Mouse (Mus musculus): Measurements from ENCODE around the gene Hspb8. TPM values are rescaled to one million over a fixed set of nuclear protein-coding genes. Genes with fewer than 3 reads are reported as not detected.

The Hspb8 gene
- polyA plus RNA-seq, 1 experiment from 2014 or later, result 29.0 TPM

DNA sequence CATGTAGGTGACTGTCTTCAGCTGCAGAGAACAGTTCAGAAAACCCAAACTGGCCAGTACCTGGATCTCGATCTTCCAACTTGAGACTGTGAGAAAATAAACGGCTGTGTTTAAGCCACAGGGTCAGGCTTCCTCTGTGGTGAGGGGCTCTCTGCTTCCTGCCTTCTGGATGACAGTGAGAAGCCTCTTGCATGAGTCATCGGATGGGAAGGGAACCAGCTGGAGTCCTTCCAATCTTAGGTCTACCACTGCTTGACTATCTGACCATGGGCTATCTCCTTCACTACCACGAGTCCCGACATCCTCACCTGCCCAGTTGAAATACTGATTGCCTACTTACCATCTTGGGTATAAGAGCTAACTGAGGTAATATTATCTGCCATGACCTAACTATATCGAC is 40.9 kb downstream of the Hspb8 start:
- H3K36me3 ChIP-seq (ENCODE audit: control insufficient read depth, insufficient read depth, low read length), result no peaks in the 10 kb centered on the region
- no peak for ATAC-seq (ENCODE audit: low FRiP score, low TSS enrichment)
- H3K9ac ChIP-seq (ENCODE audit: low read length), result no peak overlapping the region
- no peaks in the 10 kb centered on the region for H3K27me3 ChIP-seq (ENCODE audit: control insufficient read depth, insufficient read depth, low read length)
- 62% methylated on average over 6 of the region's 6 CpGs for WGBS
- no peaks in the 10 kb centered on the region for H3K4me1 ChIP-seq (replicated peaks; ENCODE audit: control insufficient read depth, insufficient read depth)
- no peak overlapping the region for H3K4me2 ChIP-seq (replicated peaks; ENCODE audit: low read depth)
- no peak overlapping the region for H3K27ac ChIP-seq (replicated peaks)
- H3K9me3 ChIP-seq (ENCODE audit: control insufficient read depth, low read length), result no peaks in the 10 kb centered on the region
- DNase-seq (ENCODE audit: low spot score), result no peak
- no peak for TF ChIP-seq EP300 (optimal IDR thresholded peaks at IDR 0.05)
- no peak for TF ChIP-seq CTCF (IDR thresholded peaks at IDR 0.05; ENCODE audit: low read depth)
- H3K4me3 ChIP-seq (ENCODE audit: low read depth, low read length), result no peak overlapping the region

DNA sequence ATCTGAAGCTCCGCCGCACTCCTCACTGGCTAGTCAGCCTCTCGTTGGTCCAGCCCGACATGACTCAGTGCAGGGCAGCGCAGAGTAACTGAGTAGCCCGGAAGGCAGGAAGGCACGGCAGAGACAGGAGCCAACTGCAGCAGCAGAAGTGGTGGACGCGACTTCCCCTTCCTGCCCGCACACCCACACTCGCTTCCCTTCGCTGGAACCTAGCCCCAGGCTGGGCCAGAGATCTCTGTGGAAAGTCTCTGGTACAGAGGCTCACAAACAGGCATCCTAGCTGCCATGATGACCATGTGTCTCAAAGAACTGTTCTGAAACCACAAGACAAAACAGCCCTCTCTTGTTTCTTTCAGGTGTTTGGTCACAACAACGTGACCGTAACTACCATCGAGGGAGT is 41.4 kb downstream of the Hspb8 start:
- 79% methylated on average over 15 of the region's 15 CpGs for WGBS
- H3K4me1 ChIP-seq (replicated peaks; ENCODE audit: control insufficient read depth, insufficient read depth), result no peaks in the 10 kb centered on the region
- H3K36me3 ChIP-seq (ENCODE audit: control insufficient read depth, insufficient read depth, low read length), result no peaks in the 10 kb centered on the region
- no peak overlapping the region for H3K27ac ChIP-seq (replicated peaks)
- H3K4me2 ChIP-seq (replicated peaks; ENCODE audit: low read depth), result no peak overlapping the region
- no peak overlapping the region for H3K4me3 ChIP-seq (ENCODE audit: low read depth, low read length)
- no peaks in the 10 kb centered on the region for H3K9me3 ChIP-seq (ENCODE audit: control insufficient read depth, low read length)
- DNase-seq (ENCODE audit: low spot score) (no peak), ATAC-seq (ENCODE audit: low FRiP score, low TSS enrichment) (no peak)
- no peaks in the 10 kb centered on the region for H3K27me3 ChIP-seq (ENCODE audit: control insufficient read depth, insufficient read depth, low read length)
- TF ChIP-seq CTCF (IDR thresholded peaks at IDR 0.05; ENCODE audit: low read depth) (no peak), EP300 (optimal IDR thresholded peaks at IDR 0.05) (no peak)
- H3K9ac ChIP-seq (ENCODE audit: low read length), result no peak overlapping the region

DNA sequence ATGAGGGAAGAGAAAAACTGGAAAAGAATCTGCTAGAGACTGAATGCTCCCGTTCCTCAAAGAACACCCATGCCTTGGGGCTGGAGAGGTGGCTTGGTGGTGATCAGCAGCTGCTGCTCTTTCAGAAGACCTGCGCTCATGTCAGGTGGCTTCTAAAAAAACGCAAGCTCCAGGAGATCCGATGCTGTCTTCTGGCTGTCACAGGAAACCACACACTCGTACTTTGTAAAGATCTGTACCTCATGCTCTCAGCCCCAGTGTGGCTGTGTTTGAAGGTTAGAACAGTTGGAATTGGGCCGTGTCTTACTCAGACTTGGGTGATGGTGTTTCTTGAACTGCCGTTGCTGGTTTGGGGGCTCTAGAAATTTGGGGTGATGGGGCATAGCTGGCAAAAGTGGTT is 42.3 kb downstream of the Hspb8 start:
- no peak for DNase-seq (ENCODE audit: low spot score)
- H3K27me3 ChIP-seq (ENCODE audit: control insufficient read depth, insufficient read depth, low read length), result no peaks in the 10 kb centered on the region
- H3K9me3 ChIP-seq (ENCODE audit: control insufficient read depth, low read length), result no peaks in the 10 kb centered on the region
- TF ChIP-seq CTCF (IDR thresholded peaks at IDR 0.05; ENCODE audit: low read depth) (no peak), EP300 (optimal IDR thresholded peaks at IDR 0.05) (no peak)
- no peak overlapping the region for H3K4me3 ChIP-seq (ENCODE audit: low read depth, low read length)
- 78% methylated on average over 7 of the region's 7 CpGs for WGBS
- H3K4me2 ChIP-seq (replicated peaks; ENCODE audit: low read depth), result no peak overlapping the region
- no peak overlapping the region for H3K27ac ChIP-seq (replicated peaks)
- no peaks in the 10 kb centered on the region for H3K36me3 ChIP-seq (ENCODE audit: control insufficient read depth, insufficient read depth, low read length)
- no peak overlapping the region for H3K9ac ChIP-seq (ENCODE audit: low read length)
- ATAC-seq (ENCODE audit: low FRiP score, low TSS enrichment), result no peak
- no peaks in the 10 kb centered on the region for H3K4me1 ChIP-seq (replicated peaks; ENCODE audit: control insufficient read depth, insufficient read depth)

DNA sequence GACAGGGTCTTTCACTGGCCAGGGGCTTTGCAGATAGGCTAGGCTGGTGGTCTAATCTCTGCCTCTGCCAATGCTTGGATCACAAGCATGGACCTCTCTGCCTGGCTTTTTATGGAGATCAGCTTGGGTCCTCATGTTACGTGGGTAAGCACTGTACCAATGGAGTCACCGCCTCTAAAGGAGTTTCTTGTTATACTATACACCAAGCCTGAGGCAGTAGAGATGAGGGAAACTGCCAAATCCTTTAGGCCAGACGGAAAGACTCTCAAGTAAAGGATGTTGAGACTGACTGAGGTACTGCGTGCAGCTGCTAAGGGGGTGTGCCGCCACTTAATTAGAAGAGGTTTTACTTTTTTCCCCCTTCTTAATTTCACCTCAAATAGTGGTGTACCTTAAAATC is 43.8 kb downstream of the Hspb8 start:
- TF ChIP-seq CTCF (IDR thresholded peaks at IDR 0.05; ENCODE audit: low read depth), result no peak
- no peak for TF ChIP-seq EP300 (optimal IDR thresholded peaks at IDR 0.05)
- H3K4me3 ChIP-seq (ENCODE audit: low read depth, low read length), result no peak overlapping the region
- 67% methylated on average over 5 of the region's 5 CpGs for WGBS
- H3K27ac ChIP-seq (replicated peaks), result no peak overlapping the region
- H3K27me3 ChIP-seq (ENCODE audit: control insufficient read depth, insufficient read depth, low read length), result no peaks in the 10 kb centered on the region
- no peaks in the 10 kb centered on the region for H3K9me3 ChIP-seq (ENCODE audit: control insufficient read depth, low read length)
- H3K4me2 ChIP-seq (replicated peaks; ENCODE audit: low read depth), result no peak overlapping the region
- no peaks in the 10 kb centered on the region for H3K36me3 ChIP-seq (ENCODE audit: control insufficient read depth, insufficient read depth, low read length)
- no peaks in the 10 kb centered on the region for H3K4me1 ChIP-seq (replicated peaks; ENCODE audit: control insufficient read depth, insufficient read depth)
- H3K9ac ChIP-seq (ENCODE audit: low read length), result no peak overlapping the region
- ATAC-seq (ENCODE audit: low FRiP score, low TSS enrichment), result no peak
- DNase-seq (ENCODE audit: low spot score), result no peak

DNA sequence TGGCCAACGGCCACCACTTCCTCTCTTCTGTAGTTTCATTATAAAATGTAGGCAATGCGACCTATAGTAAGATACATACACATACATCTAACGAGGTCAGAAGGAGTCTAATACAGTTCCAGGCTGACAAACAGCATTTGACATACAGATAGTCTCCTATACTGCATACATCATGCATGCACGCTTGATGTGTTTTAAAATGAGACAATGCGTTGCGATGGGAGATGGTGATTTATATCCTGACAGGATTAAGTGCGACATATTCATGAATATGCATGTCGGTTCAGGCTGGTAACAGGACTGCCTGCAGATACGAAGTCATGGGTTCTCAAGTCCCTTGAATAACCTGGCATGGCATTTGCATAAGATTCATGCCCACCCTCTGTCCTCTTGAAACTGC is 54.7 kb downstream of the Hspb8 start:
- H3K9ac ChIP-seq (ENCODE audit: low read length), result no peak overlapping the region
- ATAC-seq (ENCODE audit: low FRiP score, low TSS enrichment), result no peak
- no peaks in the 10 kb centered on the region for H3K36me3 ChIP-seq (ENCODE audit: control insufficient read depth, insufficient read depth, low read length)
- H3K9me3 ChIP-seq (ENCODE audit: control insufficient read depth, low read length), result no peaks in the 10 kb centered on the region
- DNase-seq (ENCODE audit: low spot score), result no peak
- WGBS, result 77% methylated on average over 9 of the region's 9 CpGs
- no peak overlapping the region for H3K4me2 ChIP-seq (replicated peaks; ENCODE audit: low read depth)
- H3K4me1 ChIP-seq (replicated peaks; ENCODE audit: control insufficient read depth, insufficient read depth), result no peaks in the 10 kb centered on the region
- no peak overlapping the region for H3K4me3 ChIP-seq (ENCODE audit: low read depth, low read length)
- no peak overlapping the region for H3K27ac ChIP-seq (replicated peaks)
- no peaks in the 10 kb centered on the region for H3K27me3 ChIP-seq (ENCODE audit: control insufficient read depth, insufficient read depth, low read length)
- no peak for TF ChIP-seq CTCF (IDR thresholded peaks at IDR 0.05; ENCODE audit: low read depth)
- no peak for TF ChIP-seq EP300 (optimal IDR thresholded peaks at IDR 0.05)

DNA sequence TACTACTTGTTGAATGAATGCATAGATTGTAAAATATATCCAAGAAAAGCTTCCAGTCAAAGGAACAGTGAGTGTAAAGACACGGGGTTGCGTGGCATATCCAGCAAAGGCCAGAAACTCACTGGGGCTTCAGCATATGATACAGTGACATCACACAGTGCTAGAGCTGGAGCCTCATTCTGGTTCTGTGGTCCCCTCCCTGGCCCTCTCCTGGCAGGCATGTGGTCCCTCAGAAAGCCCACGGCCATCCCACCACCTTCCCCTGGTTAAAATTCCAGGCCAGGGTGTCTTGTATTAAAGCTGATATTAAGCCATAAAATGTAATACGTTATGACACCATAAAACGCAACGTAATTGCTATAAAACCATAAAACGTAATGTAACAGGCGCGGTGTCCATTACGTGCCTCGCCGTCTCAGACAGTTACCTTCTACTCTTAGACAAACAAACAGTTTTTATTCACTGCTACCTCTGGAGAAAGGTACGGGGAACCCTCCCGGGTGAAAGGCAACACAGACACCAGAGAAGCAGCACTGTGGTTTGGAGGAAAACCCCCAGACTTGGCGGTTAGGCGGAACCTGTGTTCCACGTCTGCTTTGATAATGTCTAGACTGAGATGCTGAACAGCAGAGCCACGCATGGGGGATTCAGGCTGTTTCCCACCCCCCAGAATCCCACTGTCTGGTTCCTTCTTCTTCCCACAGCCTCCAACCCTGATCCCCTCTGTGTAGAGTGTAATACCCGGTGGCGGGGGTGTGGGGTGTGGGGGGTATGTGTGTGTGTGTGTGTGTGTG is 55.6 kb downstream of the Hspb8 start:
- 84% methylated on average over 20 of the region's 20 CpGs for WGBS
- H3K9ac ChIP-seq (ENCODE audit: low read length), result no peak overlapping the region
- H3K4me2 ChIP-seq (replicated peaks; ENCODE audit: low read depth), result no peak overlapping the region
- no peaks in the 10 kb centered on the region for H3K27me3 ChIP-seq (ENCODE audit: control insufficient read depth, insufficient read depth, low read length)
- ATAC-seq (ENCODE audit: low FRiP score, low TSS enrichment) (no peak), DNase-seq (ENCODE audit: low spot score) (no peak)
- no peak overlapping the region for H3K27ac ChIP-seq (replicated peaks)
- TF ChIP-seq EP300 (optimal IDR thresholded peaks at IDR 0.05) (no peak), CTCF (IDR thresholded peaks at IDR 0.05; ENCODE audit: low read depth) (no peak)
- H3K9me3 ChIP-seq (ENCODE audit: control insufficient read depth, low read length), result no peaks in the 10 kb centered on the region
- H3K4me3 ChIP-seq (ENCODE audit: low read depth, low read length), result no peak overlapping the region
- no peaks in the 10 kb centered on the region for H3K36me3 ChIP-seq (ENCODE audit: control insufficient read depth, insufficient read depth, low read length)
- H3K4me1 ChIP-seq (replicated peaks; ENCODE audit: control insufficient read depth, insufficient read depth), result no peaks in the 10 kb centered on the region
